Mouse (Mus musculus): ENCODE data around the gene Slc2a5. TPM values are rescaled to one million over a fixed set of nuclear protein-coding genes. Genes with fewer than 3 reads are reported as not detected.

Slc2a5 gene
- polyA plus RNA-seq (2017; shearing (Covaris generic)), result not detected

GRCm38 (mm10) chr4:150119055-150119454 is at the start of gene Slc2a5:
Slc2a5 (plus strand) TSS chr4:150119283.

GRCm38 (mm10) chr4:150087161-150087889 is 31.8 kb upstream of the Slc2a5 start, which contains the start of gene Gpr157:
Gpr157 (plus strand) TSS chr4:150087365.

Other genes starting within 250 kb of the Slc2a5 start
- 6.2 TPM for gene Spsb1, start 164.2 kb upstream of the Slc2a5 start, polyA plus RNA-seq (2017; shearing (Covaris generic))
- 3.1 TPM for gene H6pd, start 110.3 kb upstream of the Slc2a5 start, polyA plus RNA-seq (2017; shearing (Covaris generic))
- gene Gpr157, start 31.9 kb upstream of the Slc2a5 start, polyA plus RNA-seq (2017; shearing (Covaris generic)), result 0.25 TPM
- gene Slc2a7, start 29.7 kb downstream of the Slc2a5 start, polyA plus RNA-seq (2017; shearing (Covaris generic)), result not detected
- gene Car6, start 82.0 kb downstream of the Slc2a5 start, polyA plus RNA-seq (2017; shearing (Covaris generic)), result not detected
- 1,247 TPM for gene Eno1, start 117.4 kb downstream of the Slc2a5 start, polyA plus RNA-seq (2017; shearing (Covaris generic))
- 24.3 TPM for gene Rere, start 162.4 kb downstream of the Slc2a5 start, polyA plus RNA-seq (2017; shearing (Covaris generic))